Mouse (Mus musculus): ENCODE data around the gene Fancf.

GRCm38 (mm10) chr7:51815473-51816282, 46.4 kb downstream of the Fancf start:
- TF ChIP-seq GATA1 (IDR thresholded peaks at IDR 0.05; ENCODE audit: low read length), result no peak
- no peak for TF ChIP-seq TAL1 (IDR thresholded peaks at IDR 0.05; ENCODE audit: low read length)
